Mouse (Mus musculus) embryo, embryonic 9.5 days (tissue): ENCODE measurements around the gene Gprin3.

Experiments used
- DNase-seq: peaks from one replicate; pipeline ENCODE4 v3.0.0-alpha.2; 2017; ENCODE audit errors: extremely low spot score

Gene Gprin3

GRCm38 (mm10) chr6:59425824-59426533, at the start of gene Gprin3:
Gene Gprin3 (minus strand): TSS chr6:59426294.
- peak; percentile 62 for DNase-seq

DNA sequence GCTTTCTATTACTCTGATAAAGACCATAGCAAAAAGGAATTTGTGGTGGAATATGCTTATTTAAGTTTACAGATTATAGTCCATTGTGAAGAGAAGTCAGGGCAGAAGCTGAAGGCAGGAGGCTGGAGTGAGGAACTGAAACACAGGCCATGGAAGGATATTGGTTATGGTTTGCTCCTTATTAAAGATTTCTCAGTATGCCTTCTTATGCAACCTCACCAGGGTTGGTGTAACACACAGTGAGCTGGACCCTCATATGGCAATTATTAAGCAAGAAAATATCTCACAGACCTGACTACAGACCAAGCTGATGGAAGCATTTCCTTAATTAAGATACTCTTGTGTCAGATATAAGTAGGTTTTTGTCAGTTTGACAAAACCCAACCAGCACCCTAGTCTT, 32.8 kb upstream of the Gprin3 start:
- DNase-seq: no peak

DNA sequence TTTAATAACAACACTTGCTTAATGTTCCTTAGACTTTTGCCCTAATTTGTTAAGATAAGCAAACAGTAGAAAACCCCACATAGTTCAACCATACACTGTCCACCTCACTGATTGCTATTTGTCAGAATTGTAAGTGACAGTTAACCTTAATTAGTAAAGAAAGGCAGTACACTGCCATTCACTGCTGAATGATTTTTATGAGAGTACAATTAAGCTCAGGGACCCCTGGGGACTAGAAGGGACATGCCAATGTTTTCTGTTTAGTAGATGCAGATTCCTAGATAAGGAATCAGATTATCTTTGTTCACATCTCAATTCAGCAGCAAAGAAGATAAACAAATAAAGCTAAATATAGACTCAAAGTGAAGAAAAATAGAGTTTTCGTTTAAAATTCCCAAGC, 30.0 kb upstream of the Gprin3 start:
- no peak for DNase-seq

- no peak for DNase-seq
Measured at GRCm38 (mm10) chr6:59451348-59451747, 25.3 kb upstream of the Gprin3 start.

GRCm38 (mm10) chr6:59445101-59445503, 19.0 kb upstream of the Gprin3 start:
- DNase-seq: no peak

- DNase-seq: no peak
Measured at GRCm38 (mm10) chr6:59435906-59436305, 9.8 kb upstream of the Gprin3 start.

GRCm38 (mm10) chr6:59433116-59433515, 7.0 kb upstream of the Gprin3 start:
- DNase-seq: no peak

GRCm38 (mm10) chr6:59426534-59426885, 416 bp upstream of the Gprin3 start:
- no peak for DNase-seq

GRCm38 (mm10) chr6:59424871-59425740, 988 bp downstream of the Gprin3 start:
- no peak for DNase-seq

DNA sequence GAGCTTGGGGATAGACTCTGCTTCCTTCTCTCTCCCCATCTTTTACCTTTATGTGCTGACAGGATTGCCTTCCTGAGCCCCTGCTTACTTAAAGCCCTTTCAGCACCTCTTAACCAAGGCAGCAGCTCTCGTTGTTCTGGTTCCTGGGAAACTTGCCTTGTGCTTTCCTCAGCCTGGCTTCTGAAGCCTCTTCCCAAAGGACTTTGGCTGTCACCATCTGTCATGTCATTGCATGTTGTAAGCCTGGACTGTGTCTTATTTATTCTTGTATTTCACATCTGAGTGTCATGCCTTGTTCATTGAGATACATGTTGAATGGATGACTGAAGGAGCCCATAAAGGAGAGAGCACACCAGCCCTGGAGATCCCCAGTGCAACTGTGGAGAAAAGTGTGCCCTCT, 2.3 kb downstream of the Gprin3 start:
- DNase-seq: no peak

- no peak for DNase-seq
Measured at GRCm38 (mm10) chr6:59419264-59419663, 6.8 kb downstream of the Gprin3 start.

GRCm38 (mm10) chr6:59418659-59419058, 7.4 kb downstream of the Gprin3 start:
- DNase-seq: no peak

DNA sequence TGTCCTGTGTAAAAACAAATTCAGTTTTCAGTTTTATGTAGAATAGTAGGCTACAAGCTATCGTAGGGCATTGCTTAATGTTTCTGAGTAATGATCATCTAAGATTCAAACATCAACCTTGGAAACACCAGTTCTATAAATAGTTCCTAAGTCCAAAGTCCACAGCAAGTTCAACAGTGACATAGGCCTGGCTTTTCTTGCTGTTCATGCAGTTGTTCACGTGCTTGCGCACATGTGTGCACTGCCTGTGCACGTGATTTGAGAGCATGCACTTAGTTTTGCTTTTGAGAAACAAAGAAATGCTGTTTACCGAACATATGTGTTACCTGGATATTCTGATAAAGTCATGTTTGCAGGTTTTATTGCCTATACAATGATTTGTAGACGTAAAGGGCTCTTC, 11.3 kb downstream of the Gprin3 start:
- no peak for DNase-seq

DNA sequence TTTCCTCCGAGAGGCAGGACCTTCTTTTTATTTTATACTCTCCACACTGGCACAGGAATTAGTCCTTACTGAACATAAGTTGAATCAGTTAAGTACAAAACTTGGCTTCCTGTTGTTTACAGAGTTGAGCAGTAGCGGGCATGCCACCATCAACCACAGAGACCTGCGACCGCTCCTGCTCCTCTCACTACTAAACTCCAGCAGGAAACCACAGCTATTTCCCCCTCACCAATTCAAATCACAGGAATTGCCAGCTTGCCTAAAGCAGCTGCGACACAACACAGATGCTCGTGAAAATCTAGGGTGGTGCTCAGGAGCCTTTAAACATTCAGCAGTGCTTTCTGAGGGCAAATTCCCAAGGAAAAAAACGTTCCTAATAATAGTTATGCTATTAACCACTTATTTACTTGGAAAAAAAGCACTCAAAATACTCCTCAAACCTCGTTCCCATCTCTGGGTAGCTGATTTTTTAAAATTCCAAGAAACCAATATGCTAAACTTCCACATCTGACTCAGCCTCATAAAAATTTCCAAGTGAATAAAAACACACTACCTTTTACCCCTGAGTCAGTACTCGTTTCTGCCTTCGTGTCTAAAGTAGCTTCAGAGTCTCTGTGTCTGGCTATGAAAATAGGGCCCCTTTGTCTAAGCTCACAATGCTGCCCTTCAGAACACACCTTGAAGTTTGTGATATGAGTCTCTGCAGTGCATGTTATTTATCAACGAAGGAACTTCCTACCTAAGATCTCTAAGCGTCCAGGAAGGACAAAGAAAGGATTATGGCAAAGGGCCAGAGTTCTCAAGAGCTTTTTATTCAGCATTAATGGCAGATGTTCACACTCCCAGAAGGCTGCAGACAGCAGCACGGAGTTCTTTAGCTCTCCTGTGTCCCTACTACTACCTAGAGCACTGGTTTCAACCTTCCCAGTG, 13.4 kb downstream of the Gprin3 start:
- no peak for DNase-seq

DNA sequence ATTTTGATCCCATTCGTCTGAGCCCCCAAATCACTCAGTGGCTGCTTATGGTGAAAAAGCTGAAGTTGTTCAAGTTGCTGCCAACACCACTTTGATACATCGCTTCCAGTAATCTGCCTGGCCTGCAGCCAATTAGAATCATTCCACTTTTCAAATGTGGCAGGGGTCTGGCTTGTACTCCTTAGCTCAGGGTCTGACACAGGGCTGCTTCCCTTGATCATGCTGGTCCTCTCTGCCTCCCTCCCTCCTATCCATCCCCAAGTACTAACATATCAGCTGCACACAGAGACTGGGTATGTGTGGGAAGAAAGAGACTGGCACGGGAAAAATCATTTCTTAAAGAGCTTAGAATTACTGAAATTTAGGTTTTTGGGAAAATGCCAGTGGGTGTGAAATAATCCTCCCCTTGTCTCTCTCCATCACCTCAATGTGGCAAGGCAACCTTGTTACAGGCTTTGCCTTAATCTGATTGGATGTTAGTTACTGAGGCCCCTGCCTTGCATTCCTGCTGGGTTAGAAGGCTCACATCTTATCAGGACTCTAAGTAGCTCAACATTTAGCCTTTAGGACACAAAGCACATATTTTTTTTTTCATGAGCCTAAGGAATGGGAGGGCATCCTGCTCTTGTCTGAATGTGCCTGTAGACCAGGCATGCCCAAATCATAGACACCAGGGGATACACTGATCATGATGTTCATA, 16.9 kb downstream of the Gprin3 start:
- DNase-seq: no peak

GRCm38 (mm10) chr6:59407482-59407997, 18.6 kb downstream of the Gprin3 start:
- no peak for DNase-seq

DNA sequence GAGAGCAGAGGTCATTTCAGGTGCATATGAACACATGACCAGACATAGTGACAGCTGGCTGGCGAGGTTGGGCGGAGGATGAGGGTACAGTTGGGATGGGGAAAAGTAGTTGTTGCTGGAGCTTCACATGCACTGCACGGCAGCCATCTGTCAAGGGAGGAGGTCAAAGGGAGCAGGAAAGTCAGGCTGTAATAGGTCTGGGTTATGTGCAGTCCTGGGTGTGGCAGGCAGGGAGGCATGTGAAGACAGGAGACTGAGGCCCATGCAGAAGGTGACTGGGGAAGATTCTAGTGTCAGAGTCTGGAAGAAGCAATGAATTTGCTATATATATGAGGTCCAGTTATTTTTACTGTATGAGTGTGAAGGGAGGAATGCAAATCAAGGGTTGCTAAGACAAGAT, 35.9 kb downstream of the Gprin3 start:
- no peak for DNase-seq

GRCm38 (mm10) chr6:59365300-59365699, 60.8 kb downstream of the Gprin3 start:
- DNase-seq: no peak

GRCm38 (mm10) chr6:59363282-59363681, 62.8 kb downstream of the Gprin3 start:
- DNase-seq: no peak

- no peak for DNase-seq
Measured at GRCm38 (mm10) chr6:59354943-59355342, 71.2 kb downstream of the Gprin3 start.

DNA sequence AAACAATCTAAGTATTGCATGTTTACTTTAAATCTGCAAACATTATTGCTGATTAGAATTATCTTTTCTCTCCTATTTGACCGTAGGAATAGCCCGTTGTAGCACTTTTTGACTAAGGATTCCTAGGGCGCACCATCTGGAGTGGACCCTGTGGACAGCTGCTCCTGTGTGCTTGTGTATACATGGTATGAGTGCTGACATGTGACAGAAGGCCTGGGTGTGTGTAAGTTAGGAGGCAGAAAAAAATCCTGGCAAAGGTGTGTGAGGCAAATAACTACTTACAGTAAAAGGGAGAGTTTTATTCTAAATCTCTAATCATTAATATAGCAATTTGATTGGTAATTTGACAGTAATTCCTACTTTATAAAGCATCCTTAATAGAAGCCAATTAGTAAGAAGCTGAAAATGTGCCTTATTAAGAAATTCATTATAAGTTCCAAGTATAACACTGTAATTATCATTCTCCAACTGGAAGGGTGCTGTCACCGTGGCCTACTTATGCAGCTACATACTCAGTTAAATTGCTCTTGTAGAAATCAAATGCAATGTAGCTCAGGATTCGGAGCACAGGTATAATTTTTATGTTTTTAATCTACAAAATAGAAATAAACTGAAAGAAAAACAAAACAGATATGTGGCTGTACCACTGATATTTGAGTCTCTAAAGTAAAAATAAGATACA, 74.8 kb downstream of the Gprin3 start:
- DNase-seq: no peak
